Mouse (Mus musculus): ENCODE data around the gene Otp. TPM values are rescaled to one million over a fixed set of nuclear protein-coding genes. Genes with fewer than 3 reads are reported as not detected.

Otp gene
- polyA plus RNA-seq, 1 experiment from 2014 or later = not detected

DNA sequence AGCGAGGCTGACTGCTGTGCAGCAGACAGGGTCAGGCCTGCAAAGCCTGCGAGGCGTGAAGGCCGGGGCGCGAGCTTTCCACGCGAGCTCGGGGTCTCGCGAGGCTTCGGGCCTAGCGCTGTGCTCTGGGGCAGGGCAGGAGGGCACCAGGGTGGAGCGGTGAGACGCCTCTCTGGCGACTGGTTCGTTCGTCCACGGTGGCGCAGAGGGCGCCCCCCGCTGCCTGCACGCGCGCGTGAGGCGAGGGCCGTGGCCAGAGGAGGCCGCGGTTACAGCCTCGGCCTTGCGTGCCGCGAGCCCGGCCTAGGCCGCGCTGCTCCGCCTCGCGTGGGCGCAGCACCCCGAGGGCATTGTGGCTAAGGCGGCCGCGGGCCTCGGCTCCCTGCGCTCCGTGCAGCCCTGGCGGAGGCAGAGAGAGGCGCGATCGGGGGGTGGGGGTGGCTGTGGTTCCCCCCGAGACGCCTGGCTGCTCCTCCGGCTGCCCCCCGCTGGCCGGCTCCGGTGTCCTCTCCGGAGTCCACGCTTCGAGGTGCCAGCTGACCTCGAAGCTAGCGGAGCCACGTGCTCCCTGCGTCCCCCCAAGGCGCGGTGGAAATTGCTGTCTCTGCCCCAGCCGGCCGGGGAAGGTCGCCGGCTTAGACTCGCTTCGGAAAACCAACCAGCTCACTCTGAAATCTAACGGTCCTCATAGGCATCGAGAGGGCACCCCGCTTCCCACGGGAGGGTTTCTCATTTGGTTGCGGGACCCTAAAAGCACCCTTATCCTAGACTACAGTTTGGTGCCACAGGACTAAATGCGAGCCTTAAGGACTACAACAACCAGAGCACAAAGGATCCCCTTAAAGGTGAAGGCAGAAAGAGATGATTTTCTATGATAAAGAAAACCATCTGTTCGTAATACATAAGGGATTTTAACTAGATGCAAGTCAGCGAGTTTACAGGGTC is 10.2 kb downstream of the Otp start:
- ATAC-seq (ENCODE audit: low read depth) (no peak), DNase-seq (no peak)
- Histone ChIP-seq H3K9me3 (replicated peaks) (no peaks in the 10 kb centered on the region), H3K4me1 (replicated peaks) (peaks cover 18% of the 10 kb centered on the region), H3K27me3 (peaks cover 90% of the 10 kb centered on the region), H3K9ac (no peak overlapping the region), H3K27ac (no peak overlapping the region), H3K36me3 (no peaks in the 10 kb centered on the region), H3K4me2 (no peak overlapping the region), H3K4me3 (replicated peaks) (no peak overlapping the region)
- WGBS (ENCODE audit: insufficient replicate concordance) = 3% methylated on average over 81 of the region's 81 CpGs

DNA sequence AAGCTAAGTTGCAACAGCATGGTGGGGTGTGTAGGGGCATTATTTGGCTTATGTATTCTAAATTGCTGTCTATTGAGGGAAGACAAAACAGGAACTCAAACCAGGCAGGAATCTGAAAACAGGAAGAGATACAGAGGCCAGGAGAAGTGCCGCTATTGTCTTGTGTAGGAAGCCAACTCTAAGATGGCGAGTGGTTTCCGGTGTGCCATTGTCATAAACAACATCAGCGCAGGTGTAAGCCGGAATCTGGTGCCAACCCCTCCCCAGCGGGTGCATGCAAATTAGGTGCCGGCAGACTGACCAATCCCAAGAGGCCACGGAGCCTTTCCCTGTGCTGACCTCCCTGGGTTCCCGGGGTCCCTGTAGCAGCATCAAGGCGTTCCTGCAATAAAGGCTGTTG is 32.4 kb downstream of the Otp start:
- 53% methylated on average over 10 of the region's 10 CpGs for WGBS (ENCODE audit: insufficient replicate concordance)
- Histone ChIP-seq H3K4me3 (replicated peaks) (no peak overlapping the region), H3K9ac (no peak overlapping the region), H3K27me3 (no peaks in the 10 kb centered on the region), H3K4me2 (no peak overlapping the region), H3K9me3 (replicated peaks) (no peaks in the 10 kb centered on the region), H3K36me3 (no peaks in the 10 kb centered on the region), H3K27ac (no peak overlapping the region), H3K4me1 (replicated peaks) (no peaks in the 10 kb centered on the region)
- DNase-seq (no peak), ATAC-seq (ENCODE audit: low read depth) (no peak)

DNA sequence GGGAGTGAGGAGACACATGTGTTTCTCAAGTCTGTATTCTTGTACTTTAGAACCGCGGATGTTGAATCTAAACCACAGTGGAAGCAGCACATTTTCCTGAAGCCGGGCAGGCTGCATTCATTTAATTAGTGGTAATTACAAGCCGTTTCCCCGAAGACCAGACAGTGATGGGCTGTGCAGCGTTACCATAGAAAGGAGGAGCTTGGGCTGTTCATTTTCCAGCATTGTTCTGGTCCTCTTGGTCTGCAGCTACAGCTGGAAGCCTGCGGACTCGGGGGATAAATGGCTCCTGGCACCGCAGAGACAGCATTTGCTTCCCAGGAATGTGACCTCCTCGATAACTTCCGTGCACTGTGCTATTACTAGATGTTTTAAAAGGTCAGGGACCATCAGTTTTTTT is 37.6 kb downstream of the Otp start:
- Histone ChIP-seq H3K27me3 (0 out of 2 replicates have a peak, but pooled peaks cover 2% of the 10 kb centered on the region), H3K36me3 (no peaks in the 10 kb centered on the region), H3K4me2 (no peak overlapping the region), H3K27ac (no peak overlapping the region), H3K4me1 (replicated peaks) (no peaks in the 10 kb centered on the region), H3K9ac (no peak overlapping the region), H3K4me3 (replicated peaks) (no peak overlapping the region), H3K9me3 (replicated peaks) (no peaks in the 10 kb centered on the region)
- 46% methylated on average over 11 of the region's 11 CpGs for WGBS (ENCODE audit: insufficient replicate concordance)
- DNase-seq (no peak), ATAC-seq (ENCODE audit: low read depth) (no peak)

DNA sequence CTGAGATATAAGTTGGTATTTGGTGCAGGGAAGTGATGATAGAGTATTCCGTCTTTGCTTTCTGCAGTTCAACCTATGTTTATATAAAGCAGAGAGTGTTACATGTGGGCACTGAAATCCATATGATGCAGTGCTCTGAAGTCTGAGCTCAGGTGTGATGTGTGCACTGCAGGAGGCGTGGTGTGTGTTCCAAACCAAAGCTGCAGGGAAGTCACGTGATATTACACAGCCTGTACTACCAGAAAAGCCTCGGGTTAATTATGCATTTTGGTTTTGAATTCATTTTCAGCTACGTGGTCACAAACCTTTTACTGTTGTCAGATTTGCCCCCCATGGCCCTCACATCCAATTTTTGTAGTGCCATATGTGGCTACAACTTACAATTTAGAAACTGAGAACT is 40.3 kb downstream of the Otp start:
- 48% methylated on average over 5 of the region's 5 CpGs for WGBS (ENCODE audit: insufficient replicate concordance)
- H3K9me3 ChIP-seq (replicated peaks) = no peaks in the 10 kb centered on the region
- H3K9ac ChIP-seq = no peak overlapping the region
- ATAC-seq (ENCODE audit: low read depth) (no peak), DNase-seq (no peak)
- no peak overlapping the region for H3K4me3 ChIP-seq (replicated peaks)
- H3K27me3 ChIP-seq = 0 out of 2 replicates have a peak, but pooled peaks cover 4% of the 10 kb centered on the region
- H3K4me1 ChIP-seq (replicated peaks) = no peaks in the 10 kb centered on the region
- no peaks in the 10 kb centered on the region for H3K36me3 ChIP-seq
- H3K4me2 ChIP-seq = no peak overlapping the region
- no peak overlapping the region for H3K27ac ChIP-seq

DNA sequence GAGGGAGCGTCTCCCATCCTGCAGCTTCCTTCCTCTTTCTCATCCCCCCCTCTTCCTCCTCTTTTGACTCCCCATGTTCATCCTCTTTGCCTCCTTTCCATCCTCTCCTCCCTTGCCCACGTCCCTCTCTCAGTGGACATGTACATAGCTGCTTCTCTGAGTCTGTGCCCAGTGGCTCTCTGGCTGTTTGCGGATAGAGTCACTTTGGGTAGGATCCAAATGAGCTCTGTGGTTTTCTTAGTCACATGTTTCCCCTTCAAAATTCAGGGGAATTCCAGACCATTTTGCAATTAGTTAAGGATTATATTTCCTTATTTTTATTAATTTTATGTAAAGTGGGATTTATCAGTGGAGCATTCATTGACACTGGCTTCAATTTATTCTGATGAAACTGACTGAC is 52.7 kb downstream of the Otp start:
- Histone ChIP-seq H3K27ac (no peak overlapping the region), H3K9me3 (replicated peaks) (no peaks in the 10 kb centered on the region), H3K4me1 (replicated peaks) (no peaks in the 10 kb centered on the region), H3K4me2 (no peak overlapping the region), H3K4me3 (replicated peaks) (no peak overlapping the region), H3K27me3 (peaks cover 13% of the 10 kb centered on the region), H3K36me3 (no peaks in the 10 kb centered on the region), H3K9ac (no peak overlapping the region)
- WGBS (ENCODE audit: insufficient replicate concordance) = 48% methylated on average over 3 of the region's 3 CpGs
- no peak for DNase-seq
- no peak for ATAC-seq (ENCODE audit: low read depth)

Other genes with a start within 250 kb of the Otp start
- 124 and 152 TPM in 2 replicates for gene Tbca, start 86.7 kb upstream of the Otp start, polyA plus RNA-seq (2015; fragmentation: Nextera tagmentation; extraction: Ambion mirVana)
- 6.0 and 6.6 TPM in 2 replicates for gene Wdr41, start 100.7 kb downstream of the Otp start, polyA plus RNA-seq (2015; fragmentation: Nextera tagmentation; extraction: Ambion mirVana)